Mouse (Mus musculus): Measurements from ENCODE around the gene 4931406C07Rik.

- no peak for TF ChIP-seq POLR2A (IDR thresholded peaks at IDR 0.05; ENCODE audit: control insufficient read depth, extremely low read depth, insufficient read depth, low read length, poor library complexity)
- TF ChIP-seq CTCF (IDR thresholded peaks at IDR 0.05; ENCODE audit: borderline replicate concordance, control insufficient read depth, extremely low read depth, insufficient read depth, low read length, poor library complexity), result no peak
Measured at GRCm38 (mm10) chr9:15237516-15238296, 68.5 kb downstream of the 4931406C07Rik start.
